Mouse (Mus musculus) skeletal muscle tissue, postnatal 0 days (tissue): ENCODE data around the gene Polr3g. TPM values are rescaled to one million over a fixed set of nuclear protein-coding genes. Genes with fewer than 3 reads are reported as not detected.

Source experiments
- polyA plus RNA-seq: library from polyadenylated mRNA; unstranded; fragments of >200 nt; fragmentation: Nextera tagmentation; extraction: Ambion mirVana; gene quantifications from 2 replicates; pipeline ENCODE4 v1.2.1, GENCODE M21; 2015

The Polr3g gene
- polyA plus RNA-seq, result 0.95 and 2.5 TPM in 2 replicates

GRCm38 (mm10) chr13:81710775-81711545 lies at the start of gene Polr3g, which contains the start of gene Mblac2:
Gene Polr3g (minus strand): TSS chr13:81711013.
Gene Mblac2 (plus strand): TSS chr13:81711341.

GRCm38 (mm10) chr13:81657351-81658052 lies 53.3 kb downstream of the Polr3g start, which contains the start of gene Lysmd3:
Gene Lysmd3 (plus strand): TSS chr13:81657663.

GRCm38 (mm10) chr13:81632720-81633415 lies 77.9 kb downstream of the Polr3g start, which contains the start of gene Adgrv1:
Gene Adgrv1 (minus strand): TSS chr13:81633154.

Other genes starting within 250 kb of the Polr3g start
- gene Adgrv1, start 77.9 kb downstream of the Polr3g start, polyA plus RNA-seq, result 0.23 and 0.50 TPM in 2 replicates
- gene Lysmd3, start 53.4 kb downstream of the Polr3g start, polyA plus RNA-seq, result 12.5 and 12.9 TPM in 2 replicates
- 2.1 and 3.4 TPM in 2 replicates for gene Mblac2, start 328 bp upstream of the Polr3g start, polyA plus RNA-seq
- 139 and 161 TPM in 2 replicates for gene Cetn3, start 72.1 kb upstream of the Polr3g start, polyA plus RNA-seq